Mouse (Mus musculus) ES-Bruce4 (cell line): ENCODE results near the gene Dlgap1. TPM values are rescaled to one million over a fixed set of nuclear protein-coding genes. Genes with fewer than 3 reads are reported as not detected.

Experiments used
- H3K27ac ChIP-seq: 2 replicates; pipeline ENCODE4 v1.5.1; 2012; ENCODE audit warnings: low read length, inconsistent platforms; ENCODE audit not compliant: insufficient read depth
- H3K27me3 ChIP-seq: 2 replicates; pipeline ENCODE4 v1.6.1; 2012; ENCODE audit warnings: mild to moderate bottlenecking, low read length, inconsistent platforms; ENCODE audit not compliant: control insufficient read depth, poor library complexity, insufficient read depth, severe bottlenecking
- H3K36me3 ChIP-seq: 2 replicates; pipeline ENCODE4 v1.6.1; 2012; ENCODE audit warnings: inconsistent platforms, mild to moderate bottlenecking, low read length, moderate library complexity; ENCODE audit not compliant: control insufficient read depth, poor library complexity, insufficient read depth, severe bottlenecking
- H3K4me1 ChIP-seq: one replicate; pipeline ENCODE4 v1.8.1; 2011; ENCODE audit warnings: low read length; ENCODE audit not compliant: control insufficient read depth, insufficient read depth
- H3K4me3 ChIP-seq: 2 replicates; pipeline ENCODE4 v1.5.1; 2011; ENCODE audit warnings: low read depth, mild to moderate bottlenecking, low read length
- H3K9ac ChIP-seq: 2 replicates; pipeline ENCODE4 v1.6.1; 2012; ENCODE audit warnings: low read depth, mild to moderate bottlenecking, inconsistent platforms; ENCODE audit not compliant: poor library complexity, severe bottlenecking
- H3K9me3 ChIP-seq: replicated peaks from 2 replicates; pipeline ENCODE4 v1.6.1; 2012; ENCODE audit warnings: mild to moderate bottlenecking, low read length, inconsistent platforms; ENCODE audit not compliant: control insufficient read depth, poor library complexity, insufficient read depth, severe bottlenecking
- CTCF ChIP-seq: IDR thresholded peaks from one replicate; pipeline ENCODE4 v1.8.1; 2011; ENCODE audit warnings: low read depth, low read length
- EP300 ChIP-seq: IDR thresholded peaks from 2 replicates; pipeline ENCODE4 v1.6.1; 2011; ENCODE audit warnings: low read depth, low read length; ENCODE audit not compliant: insufficient read depth
- POLR2A ChIP-seq: IDR thresholded peaks from one replicate; pipeline ENCODE4 v1.8.1; 2011; ENCODE audit warnings: low read length; ENCODE audit not compliant: insufficient read depth
- polyA plus RNA-seq: library from polyadenylated mRNA; stranded (reverse); fragments of >200 nt; gene quantifications from 2 replicates; pipeline ENCODE4 v1.2.4, GENCODE M21; 2011; ENCODE audit warnings: low read depth; ENCODE audit not compliant: missing spikeins, insufficient read depth, insufficient read length

The Dlgap1 gene
- polyA plus RNA-seq, 1 experiment, result 1.2 TPM

DNA sequence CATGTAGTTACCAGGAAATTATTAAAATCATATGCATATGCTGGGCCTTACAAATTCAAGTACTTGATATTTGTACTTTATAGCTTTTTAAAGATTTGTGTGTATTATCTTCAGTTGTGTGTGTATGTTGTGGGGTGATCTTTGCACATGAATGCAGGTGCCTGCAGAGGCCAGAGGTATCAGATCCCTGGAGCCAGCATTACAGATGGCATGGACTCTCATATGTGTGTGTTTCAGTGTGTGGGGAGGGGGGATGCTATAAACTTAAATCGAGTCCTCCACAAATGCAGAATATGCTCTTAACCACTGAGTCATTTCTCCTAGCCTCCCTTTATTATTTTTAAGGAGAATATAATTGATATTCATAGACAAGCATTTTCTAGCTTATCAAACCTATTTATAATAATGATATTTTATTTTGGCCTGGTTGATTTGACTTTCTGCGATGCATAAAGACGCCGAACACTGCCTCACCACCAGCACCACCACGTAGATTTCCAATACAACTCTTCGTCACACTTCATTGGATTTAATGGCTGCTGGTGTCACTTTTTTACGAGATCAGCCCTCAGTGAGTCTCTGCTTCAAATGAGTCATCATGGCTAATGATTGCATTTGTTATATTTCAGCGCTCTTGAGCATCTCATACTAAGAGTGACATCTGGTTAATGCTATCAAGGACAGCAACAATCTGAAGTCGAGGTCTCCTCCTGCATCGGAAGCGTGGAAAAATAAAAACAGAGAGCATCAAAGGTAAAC, 338.7 kb downstream of the Dlgap1 start:
- Histone ChIP-seq H3K9me3 (no peaks in the 10 kb centered on the region), H3K36me3 (no peaks in the 10 kb centered on the region), H3K4me3 (no peak overlapping the region), H3K4me1 (no peaks in the 10 kb centered on the region), H3K9ac (no peak overlapping the region), H3K27me3 (no peaks in the 10 kb centered on the region), H3K27ac (no peak overlapping the region)
- TF ChIP-seq CTCF (no peak), POLR2A (no peak), EP300 (no peak)

DNA sequence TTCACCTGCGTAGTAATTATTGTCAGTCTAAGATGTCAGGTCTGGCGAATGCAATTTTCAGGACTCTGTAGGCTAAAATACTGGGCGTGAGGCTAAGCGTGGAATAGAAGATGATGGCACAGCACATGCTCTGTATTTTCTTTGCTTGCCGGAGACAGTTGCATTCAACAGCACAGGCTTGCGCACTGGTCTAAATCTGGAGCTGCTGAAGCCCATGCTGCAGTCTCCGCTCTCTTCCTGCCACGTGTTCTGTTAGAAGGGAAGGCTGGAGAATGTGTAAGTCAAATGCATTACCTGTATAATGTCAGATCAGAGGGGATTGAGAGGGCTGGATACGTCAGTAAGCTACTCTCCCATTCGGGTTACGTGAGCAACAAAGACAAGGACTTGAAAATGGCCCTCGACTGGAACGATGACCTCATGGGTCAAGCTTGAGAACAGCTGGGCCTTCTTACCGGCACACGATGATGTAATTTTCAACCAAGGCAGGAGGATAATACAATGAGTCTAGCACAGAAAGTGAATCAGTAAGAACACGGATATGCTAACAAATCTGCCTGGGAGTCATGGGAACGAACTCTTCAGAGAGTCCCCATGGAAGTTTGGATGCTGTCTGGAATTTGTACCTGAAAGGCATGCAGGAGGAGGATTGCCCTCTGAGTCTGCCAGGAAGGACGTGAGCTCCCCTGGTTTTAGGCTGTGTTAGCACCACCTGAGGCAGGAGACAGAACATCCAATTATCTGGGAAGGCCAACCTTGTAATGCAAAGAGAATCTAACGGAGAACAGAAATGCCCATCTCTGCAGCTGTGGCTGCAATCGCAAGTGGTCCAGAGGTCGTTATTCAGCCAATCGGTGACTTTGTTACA, 339.7 kb downstream of the Dlgap1 start:
- no peak for TF ChIP-seq CTCF
- no peak for TF ChIP-seq EP300
- no peak for TF ChIP-seq POLR2A
- Histone ChIP-seq H3K4me1 (no peaks in the 10 kb centered on the region), H3K27ac (no peak overlapping the region), H3K4me3 (no peak overlapping the region), H3K27me3 (no peaks in the 10 kb centered on the region), H3K36me3 (no peaks in the 10 kb centered on the region), H3K9me3 (no peaks in the 10 kb centered on the region), H3K9ac (no peak overlapping the region)

DNA sequence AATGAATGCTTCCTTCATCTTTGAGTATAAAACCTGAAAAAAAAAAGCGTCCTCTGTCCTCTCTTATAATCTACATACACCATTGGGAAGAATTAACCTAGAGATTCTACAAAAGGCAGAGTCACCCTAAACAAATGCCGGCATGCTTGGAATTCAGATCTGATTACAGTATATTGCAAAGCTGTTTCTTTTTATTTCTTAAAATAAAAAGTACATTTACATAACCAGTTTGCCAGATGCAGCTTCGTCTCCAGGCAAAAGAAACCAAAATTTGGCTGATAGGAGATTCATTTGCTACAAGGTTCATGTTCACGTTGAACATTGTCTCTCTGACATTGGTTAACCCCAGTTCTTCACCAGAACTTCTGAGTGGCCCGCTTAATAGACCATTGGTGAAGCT, 347.5 kb downstream of the Dlgap1 start:
- Histone ChIP-seq H3K27me3 (no peaks in the 10 kb centered on the region), H3K27ac (no peak overlapping the region), H3K4me1 (no peaks in the 10 kb centered on the region), H3K9me3 (no peaks in the 10 kb centered on the region), H3K9ac (no peak overlapping the region), H3K36me3 (no peaks in the 10 kb centered on the region), H3K4me3 (no peak overlapping the region)
- no peak for TF ChIP-seq EP300
- no peak for TF ChIP-seq POLR2A
- TF ChIP-seq CTCF, result no peak

GRCm38 (mm10) chr17:70317779-70318178, 348.9 kb downstream of the Dlgap1 start:
- Histone ChIP-seq H3K27me3 (no peaks in the 10 kb centered on the region), H3K4me3 (no peak overlapping the region), H3K9ac (no peak overlapping the region), H3K9me3 (no peaks in the 10 kb centered on the region), H3K4me1 (no peaks in the 10 kb centered on the region), H3K36me3 (no peaks in the 10 kb centered on the region), H3K27ac (no peak overlapping the region)
- TF ChIP-seq CTCF (no peak), POLR2A (no peak), EP300 (no peak)

DNA sequence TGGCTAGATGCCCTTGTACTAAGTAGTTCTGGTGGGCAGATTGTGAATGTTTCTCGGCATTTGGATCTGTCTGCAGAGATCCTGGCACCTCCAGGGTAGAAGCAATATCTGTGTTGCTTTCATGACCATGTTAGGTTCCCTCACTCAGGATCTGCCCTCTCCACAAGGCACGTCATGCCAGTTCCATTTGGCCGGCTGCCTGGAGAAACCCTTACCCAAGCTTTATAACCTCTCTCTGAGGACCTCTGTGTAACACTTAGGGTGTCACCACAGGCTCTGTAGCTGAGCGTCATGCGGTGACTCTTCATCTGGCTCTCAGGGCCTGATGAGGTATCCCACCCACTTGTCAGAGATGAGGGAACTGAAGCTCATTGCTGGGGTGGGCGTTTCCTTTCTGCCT, 353.1 kb downstream of the Dlgap1 start:
- Histone ChIP-seq H3K4me3 (no peak overlapping the region), H3K9ac (no peak overlapping the region), H3K27ac (no peak overlapping the region), H3K36me3 (no peaks in the 10 kb centered on the region), H3K9me3 (no peaks in the 10 kb centered on the region), H3K27me3 (no peaks in the 10 kb centered on the region), H3K4me1 (no peaks in the 10 kb centered on the region)
- TF ChIP-seq CTCF, result no peak

DNA sequence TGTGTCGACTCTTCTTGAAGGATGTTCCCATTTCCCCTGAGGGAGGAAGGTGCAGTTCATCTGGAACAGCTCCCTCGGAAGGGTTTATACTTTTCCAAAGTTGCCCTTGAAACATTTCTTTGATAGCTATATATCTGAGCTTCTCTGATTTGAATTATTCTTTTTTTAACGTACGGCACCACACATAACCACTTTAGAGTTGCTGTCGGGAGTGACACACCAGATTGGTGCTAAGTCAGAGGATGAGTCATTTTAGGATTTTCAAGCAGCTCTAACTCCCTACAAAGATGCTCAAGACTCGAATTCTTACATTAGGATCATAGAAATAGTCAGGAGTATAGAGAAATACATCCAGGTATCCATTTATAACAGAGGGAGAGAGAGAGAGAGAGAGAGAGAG, 364.6 kb downstream of the Dlgap1 start:
- Histone ChIP-seq H3K9me3 (no peaks in the 10 kb centered on the region), H3K27me3 (no peaks in the 10 kb centered on the region), H3K4me3 (no peak overlapping the region), H3K9ac (no peak overlapping the region), H3K4me1 (no peaks in the 10 kb centered on the region), H3K36me3 (no peaks in the 10 kb centered on the region), H3K27ac (no peak overlapping the region)
- TF ChIP-seq CTCF, result no peak
- no peak for TF ChIP-seq POLR2A
- TF ChIP-seq EP300, result no peak
